Comparison of ENCODE assay signal across 9 mouse cellular contexts in genomic region chr8:13705668-13706067, GRCm38 (mm10). TPM values are rescaled to one million over a fixed set of nuclear protein-coding genes. Genes with fewer than 3 reads are reported as not detected.
DNase-seq lines count a peak whose midpoint lies in the region; ATAC-seq and TF ChIP-seq lines count a peak whose summit lies in the region.
"Had no signal": no experiment of that assay in that cellular context is flagged by ENCODE, and none has a peak within 500 bp of the region (broad histone marks: within the 10 kb centered on the region; RNA-seq: fewer than 3 reads in every experiment).

Cfap97d2 (plus strand) TSS chr8:13705889.

- no peaks in the 10 kb centered on the region for H3K36me3 ChIP-seq in spleen, adult 2 months (ENCODE audit: control insufficient read depth, insufficient read depth, low read length)
- H3K36me3 ChIP-seq: lung, embryonic 15.5 days had no signal

- H3K27ac ChIP-seq in spleen, adult 2 months (ENCODE audit: insufficient read depth, low read length): no peak within 1 kb of the TSS
- H3K27ac ChIP-seq: lung, embryonic 15.5 days had no signal

- H3K4me1 ChIP-seq in spleen, adult 2 months (ENCODE audit: control insufficient read depth, insufficient read depth, insufficient read length): peaks cover 2% of the 10 kb centered on the region; the same call in 1 of the 2 replicates

- TF ChIP-seq POLR2A in spleen, adult 2 months (IDR thresholded peaks at IDR 0.05; ENCODE audit: low read depth, low read length): no peak

- 0 out of 2 replicates have a peak, but pooled peaks have one; percentile 37 for ATAC-seq in megakaryocyte-erythroid progenitor cell, adult 5-6 weeks (replicated peaks; ENCODE audit: low FRiP score, low TSS enrichment, poor library complexity, severe bottlenecking)
- ATAC-seq in granulocyte monocyte progenitor cell, adult 5-6 weeks (replicated peaks; ENCODE audit: poor library complexity, severe bottlenecking): no peak

- peak; percentile 47 to 51 for DNase-seq in spleen, adult 2 months (ENCODE audit: low read depth in 1 of 2, low spot score in 2 of 2)
- DNase-seq in spleen, postnatal 4 days (ENCODE audit: low spot score in 2 of 2): no peak
- peak; percentile 72 for DNase-seq in adrenal gland, postnatal 25 days
- peak; percentile 21 to 60 for DNase-seq in frontal cortex, adult 2 months (ENCODE audit: extremely low spot score in 1 of 2, low spot score in 1 of 2)
- DNase-seq in layer of hippocampus, adult 18-20 months (ENCODE audit: low spot score in 2 of 2): peak; percentile 58 to 73
- DNase-seq in right cerebral cortex, postnatal 14 days: peak; percentile 66

- no peaks in the 10 kb centered on the region for H3K27me3 ChIP-seq in spleen, adult 2 months (ENCODE audit: control insufficient read depth, insufficient read depth, low read length)
- H3K27me3 ChIP-seq: lung, embryonic 15.5 days had no signal

- no peak within 1 kb of the TSS for H3K4me3 ChIP-seq in spleen, adult 2 months (ENCODE audit: extremely low read depth, insufficient read depth, insufficient read length)
- H3K4me3 ChIP-seq: lung, embryonic 15.5 days had no signal

- 44% methylated on average over 5 of the region's 5 CpGs for WGBS in spleen, adult 2 months

- TF ChIP-seq CTCF in spleen, adult 2 months (IDR thresholded peaks at IDR 0.05; ENCODE audit: extremely low read depth, insufficient read depth, insufficient read length, insufficient replicate concordance): no peak

RNA-seq across cellular contexts. Expression of gene Cfap97d2, which starts in this region (rescaled TPM):
- polyA plus RNA-seq in spleen, adult 2 months (2012; rRNA removed): 0.11 and 0.12 TPM in 2 replicates
- not detected in 2 replicates for total RNA-seq in adrenal gland, postnatal 25 days (2021)
- 2.5 and 2.7 TPM in 2 replicates for polyA plus RNA-seq in frontal cortex, adult 2 months (2012; rRNA removed)
- total RNA-seq in layer of hippocampus, adult 18-20 months (2021): 1 to 10 TPM; 1.9 to 3.4 TPM
- total RNA-seq in megakaryocyte-erythroid progenitor cell, adult 5-6 weeks (2014; fragmentation: Nextera tagmentation): not detected in 2 replicates
- total RNA-seq in megakaryocyte-erythroid progenitor cell, adult 5-6 weeks (2017): not detected in 2 replicates
- not detected in 2 replicates for total RNA-seq in granulocyte monocyte progenitor cell, adult 5-6 weeks (2014; fragmentation: Nextera tagmentation)
- total RNA-seq in granulocyte monocyte progenitor cell, adult 5-6 weeks (2017): not detected in 2 replicates

Comparison
In these comparisons a context has a peak if more than half of its experiments do, and no peak if none do; other contexts are left out.
1. Peak in DNase-seq in spleen, adult 2 months; RNA of the gene not detected or under 1 TPM.
2. Peak in DNase-seq in adrenal gland, postnatal 25 days; RNA of the gene not detected or under 1 TPM.
3. Peak in ATAC-seq in megakaryocyte-erythroid progenitor cell, adult 5-6 weeks; RNA of the gene not detected or under 1 TPM.
4. DNase-seq: peak in frontal cortex, adult 2 months (2 of 2), layer of hippocampus, adult 18-20 months (2 of 2) and right cerebral cortex, postnatal 14 days (single experiment); none in spleen, postnatal 4 days (0 of 2).